Mouse (Mus musculus) liver, adult 2 months (tissue): ENCODE results near the gene C1qtnf5.

Experiments used
- CTCF ChIP-seq: fragments of 200-500 bp; IDR thresholded peaks from 2 replicates; pipeline ENCODE4 v1.5.1; 2011; ENCODE audit warnings: low read depth, low read length, control low read depth
- POLR2A ChIP-seq: fragments of 200-500 bp; IDR thresholded peaks from 2 replicates; pipeline ENCODE4 v1.6.1; 2011; ENCODE audit warnings: low read length, control low read depth; ENCODE audit not compliant: insufficient read depth; ENCODE audit errors: extremely low read depth

- no peak for TF ChIP-seq CTCF
- no peak for TF ChIP-seq POLR2A
These were observed 13.0 kb downstream of the C1qtnf5 start for GRCm38 (mm10) chr9:44119948-44120465.
